Mouse (Mus musculus): ENCODE results near the gene Gm40460. TPM values are rescaled to one million over a fixed set of nuclear protein-coding genes. Genes with fewer than 3 reads are reported as not detected.

Gene Gm40460
- not detected in 2 replicates for polyA plus RNA-seq (2012; rRNA removed)

DNA sequence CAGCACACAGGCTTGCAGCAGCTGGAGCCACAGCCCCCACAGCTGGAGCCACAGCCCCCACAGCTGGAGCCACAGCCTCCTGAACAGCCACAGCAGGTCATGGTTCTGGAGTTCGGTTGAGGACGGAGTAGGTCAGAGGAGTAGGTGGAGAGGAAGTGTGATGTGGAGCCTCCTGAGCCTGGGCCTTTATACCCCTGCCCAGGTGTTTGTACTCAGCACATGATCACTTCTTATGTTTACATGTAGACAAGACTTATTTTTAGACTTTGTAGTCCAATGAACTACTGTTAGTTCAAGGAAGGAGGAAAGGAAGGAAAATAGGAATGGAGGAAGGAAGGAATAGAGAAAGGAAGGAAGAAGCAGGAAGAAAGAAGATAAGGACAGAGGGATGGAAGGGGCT, at the start of gene Gm40460:
Gene Gm40460 (minus strand): TSS at position 101 of the 400 bp plus-strand sequence.

DNA sequence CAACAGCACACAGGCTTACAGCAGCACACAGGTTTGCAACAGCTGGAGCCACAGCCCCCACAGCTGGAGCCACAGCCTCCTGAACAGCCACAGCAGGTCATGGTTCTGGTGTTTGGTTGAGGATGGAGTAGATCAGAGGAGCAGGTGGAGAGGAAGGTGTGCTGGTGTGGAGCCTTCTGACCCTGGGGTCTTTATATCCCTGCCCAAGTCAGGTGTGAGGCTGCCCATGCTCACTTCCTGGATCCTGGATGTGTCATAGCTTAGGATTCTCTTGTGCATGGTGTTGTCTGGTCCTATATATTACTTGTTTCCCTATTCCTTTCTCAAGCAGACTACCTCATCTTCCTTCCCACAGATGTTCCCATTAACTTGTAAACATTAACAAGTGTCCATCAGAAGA, 33.4 kb upstream of the Gm40460 start, which contains the start of gene Gm4559:
Gene Gm4559 (minus strand): TSS at position 101 of the 400 bp plus-strand sequence.

DNA sequence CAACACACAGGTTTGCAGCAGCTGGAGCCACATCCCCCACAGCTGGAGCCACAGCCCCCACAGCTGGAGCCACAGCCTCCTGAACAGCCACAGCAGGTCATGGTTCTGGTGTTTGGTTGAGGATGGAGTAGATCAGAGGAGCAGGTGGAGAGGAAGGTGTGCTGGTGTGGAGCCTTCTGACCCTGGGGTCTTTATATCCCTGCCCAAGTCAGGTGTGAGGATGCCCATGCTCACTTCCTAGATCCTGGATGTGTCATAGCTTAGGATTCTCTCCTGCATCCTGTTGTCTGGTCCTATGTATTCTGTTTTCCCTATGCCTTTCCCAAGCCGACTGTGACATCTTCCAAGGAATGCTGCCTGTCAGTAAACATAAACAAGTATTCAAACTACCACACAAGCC, 17.4 kb upstream of the Gm40460 start, which contains the start of gene Gm2431:
Gene Gm2431 (minus strand): TSS at position 101 of the 400 bp plus-strand sequence.

DNA sequence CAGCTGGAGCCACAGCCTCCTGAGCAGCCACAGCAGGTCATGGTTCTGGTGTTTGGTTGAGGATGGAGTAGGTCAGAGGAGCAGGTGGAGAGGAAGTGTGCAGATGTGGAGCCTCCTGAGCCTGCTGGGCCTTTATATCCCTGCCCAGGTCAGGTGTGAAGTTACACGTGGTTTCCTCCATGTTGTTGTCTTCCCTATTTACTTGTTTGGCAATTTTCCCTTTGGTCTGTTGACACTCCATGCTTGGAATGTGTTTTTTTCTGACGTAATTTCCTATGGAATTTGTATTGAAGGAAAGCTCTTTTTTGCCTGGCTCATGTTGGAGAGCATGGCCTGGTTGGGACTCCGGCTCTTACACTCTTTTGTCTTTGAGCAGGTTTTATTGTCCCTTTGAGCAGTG, 11.0 kb downstream of the Gm40460 start, which contains the start of gene Krtap5-5:
Gene Krtap5-5 (minus strand): TSS at position 101 of the 400 bp plus-strand sequence.

DNA sequence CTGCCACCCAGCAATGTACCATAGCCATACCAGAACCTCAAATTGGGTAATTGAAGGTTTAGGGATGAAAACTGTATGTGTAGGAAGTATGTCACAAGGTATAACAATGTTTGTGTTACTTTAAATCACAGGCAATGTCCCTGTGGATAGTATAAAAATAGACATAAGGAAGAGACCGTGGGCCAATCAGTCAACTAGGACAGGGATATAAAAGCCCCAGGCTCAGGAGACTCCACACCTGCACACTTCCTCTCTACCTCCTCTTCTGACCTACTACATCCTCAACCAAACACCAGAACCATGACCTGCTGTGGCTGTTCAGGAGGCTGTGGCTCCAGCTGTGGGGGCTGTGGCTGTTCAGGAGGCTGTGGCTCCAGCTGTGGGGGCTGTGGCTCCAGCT, 29.3 kb downstream of the Gm40460 start, which contains the start of gene Gm7579:
Gene Gm7579 (plus strand): TSS at position 301 of the 400 bp plus-strand sequence.

DNA sequence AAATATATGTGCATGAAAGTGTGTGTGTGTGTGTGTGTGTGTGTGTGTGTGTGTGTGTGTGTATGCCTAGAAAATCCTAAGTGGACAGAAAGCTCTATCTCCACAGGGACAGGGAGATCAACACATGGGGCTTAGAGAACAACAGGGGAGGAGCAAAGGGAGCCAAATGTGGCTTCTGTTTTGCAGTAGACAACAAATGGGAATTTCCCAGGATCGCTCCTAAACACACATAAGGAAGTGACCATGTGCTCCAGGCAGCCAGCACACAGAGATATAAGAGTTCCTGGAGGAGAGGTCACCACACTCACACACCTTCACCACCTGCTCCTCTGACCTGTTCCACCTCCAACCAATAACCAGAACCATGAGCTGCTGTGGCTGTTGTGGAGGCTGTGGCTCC, 39.8 kb downstream of the Gm40460 start, which contains the start of gene Krtap5-3:
Gene Krtap5-3 (plus strand): TSS at position 301 of the 400 bp plus-strand sequence.

Other genes starting within 250 kb of the Gm40460 start
- 27.5 and 29.5 TPM in 2 replicates for gene Mob2, start 180.0 kb downstream of the Gm40460 start, polyA plus RNA-seq (2012; rRNA removed)
- 3.0 and 6.7 TPM in 2 replicates for gene Dusp8, start 145.2 kb downstream of the Gm40460 start, polyA plus RNA-seq (2012; rRNA removed)
- not detected in 2 replicates for gene Gm45618, start 120.3 kb downstream of the Gm40460 start, polyA plus RNA-seq (2012; rRNA removed)
- gene Gm39115, start 105.0 kb downstream of the Gm40460 start, polyA plus RNA-seq (2012; rRNA removed) = not detected in 2 replicates
- not detected in 2 replicates for gene Gm45337, start 96.5 kb downstream of the Gm40460 start, polyA plus RNA-seq (2012; rRNA removed)
- gene Gm29735, start 84.0 kb downstream of the Gm40460 start, polyA plus RNA-seq (2012; rRNA removed) = not detected in 2 replicates
- gene Gm4553, start 75.3 kb downstream of the Gm40460 start, polyA plus RNA-seq (2012; rRNA removed) = not detected in 2 replicates
- gene Krtap5-2, start 65.1 kb downstream of the Gm40460 start, polyA plus RNA-seq (2012; rRNA removed) = not detected in 2 replicates
- not detected in 2 replicates for gene Gm10153, start 50.7 kb downstream of the Gm40460 start, polyA plus RNA-seq (2012; rRNA removed)
- gene Krtap5-3, start 39.7 kb downstream of the Gm40460 start, polyA plus RNA-seq (2012; rRNA removed) = not detected in 2 replicates
- not detected in 2 replicates for gene Gm7579, start 29.2 kb downstream of the Gm40460 start, polyA plus RNA-seq (2012; rRNA removed)
- not detected in 2 replicates for gene Krtap5-5, start 11.1 kb downstream of the Gm40460 start, polyA plus RNA-seq (2012; rRNA removed)
- gene Gm2431, start 17.3 kb upstream of the Gm40460 start, polyA plus RNA-seq (2012; rRNA removed) = not detected in 2 replicates
- gene Gm4559, start 33.3 kb upstream of the Gm40460 start, polyA plus RNA-seq (2012; rRNA removed) = not detected in 2 replicates
- not detected in 2 replicates for gene Krtap5-1, start 56.0 kb upstream of the Gm40460 start, polyA plus RNA-seq (2012; rRNA removed)
- gene Krtap5-4, start 62.5 kb upstream of the Gm40460 start, polyA plus RNA-seq (2012; rRNA removed) = not detected in 2 replicates
- gene Ifitm10, start 132.7 kb upstream of the Gm40460 start, polyA plus RNA-seq (2012; rRNA removed) = 22.3 and 31.2 TPM in 2 replicates
- gene Gm49369, start 141.6 kb upstream of the Gm40460 start, polyA plus RNA-seq (2012; rRNA removed) = not detected in 2 replicates
- gene Ctsd, start 147.0 kb upstream of the Gm40460 start, polyA plus RNA-seq (2012; rRNA removed) = 387 and 475 TPM in 2 replicates
- 608 and 659 TPM in 2 replicates for gene Syt8, start 193.8 kb upstream of the Gm40460 start, polyA plus RNA-seq (2012; rRNA removed)
- 22.6 and 28.4 TPM in 2 replicates for gene Tnni2, start 200.7 kb upstream of the Gm40460 start, polyA plus RNA-seq (2012; rRNA removed)
- 48.6 and 56.0 TPM in 2 replicates for gene Lsp1, start 219.7 kb upstream of the Gm40460 start, polyA plus RNA-seq (2012; rRNA removed)